Mouse (Mus musculus) ES-E14 (cell line): ENCODE data around the gene Bcl3. TPM values are rescaled to one million over a fixed set of nuclear protein-coding genes. Genes with fewer than 3 reads are reported as not detected.

Source experiments
- DNase-seq: peaks from one replicate; pipeline ENCODE4 v3.0.0-alpha.2; 2013; ENCODE audit warnings: low read depth, low spot score
- H3K27ac ChIP-seq: 2 replicates; pipeline ENCODE4 v1.5.1; 2012; ENCODE audit warnings: low read depth, mild to moderate bottlenecking, low read length, moderate library complexity, mixed read lengths; ENCODE audit not compliant: poor library complexity, insufficient read depth, severe bottlenecking
- H3K36me3 ChIP-seq: 2 replicates; pipeline ENCODE4 v1.6.1; 2012; ENCODE audit warnings: mild to moderate bottlenecking, low read length, moderate library complexity, mixed read lengths; ENCODE audit not compliant: control insufficient read depth, poor library complexity, insufficient read depth, severe bottlenecking
- H3K4me1 ChIP-seq, 2 experiments: fragments of 150-350 bp in 1 of 2; sonication (generic) in 1 of 2; 2 replicates each; pipeline ENCODE4 v1.6.1; 2012; ENCODE audit warnings: low read length in 2 of 2, mild to moderate bottlenecking in 1 of 2, mixed read lengths in 1 of 2; ENCODE audit not compliant: control insufficient read depth in 2 of 2, insufficient read depth in 2 of 2, poor library complexity in 1 of 2
- H3K4me3 ChIP-seq, 2 experiments: fragments of 150-350 bp in 1 of 2; sonication (generic) in 1 of 2; 2 replicates each; pipeline ENCODE4 v1.5.1; 2012; ENCODE audit warnings: low read length in 2 of 2, low read depth in 1 of 2, mild to moderate bottlenecking in 1 of 2, mixed read lengths in 1 of 2; ENCODE audit not compliant: insufficient read depth in 1 of 2, poor library complexity in 1 of 2, severe bottlenecking in 1 of 2
- H3K9ac ChIP-seq: 2 replicates; pipeline ENCODE4 v1.6.1; 2012; ENCODE audit warnings: low read depth, mild to moderate bottlenecking, low read length, mixed read lengths; ENCODE audit not compliant: poor library complexity, insufficient read depth, severe bottlenecking
- H3K9me3 ChIP-seq: fragments of 150-350 bp; sonication (generic); 2 replicates; pipeline ENCODE4 v1.6.1; 2012; ENCODE audit warnings: low read depth, mild to moderate bottlenecking, low read length; ENCODE audit not compliant: control insufficient read depth, insufficient read depth
- CHD2 ChIP-seq: IDR thresholded peaks from 2 replicates; pipeline ENCODE4 v1.6.1; 2014; ENCODE audit warnings: mild to moderate bottlenecking, low read depth, low read length, inconsistent platforms
- HCFC1 ChIP-seq: IDR thresholded peaks from 2 replicates; pipeline ENCODE4 v1.6.1; 2012; ENCODE audit warnings: low read length, inconsistent platforms, borderline replicate concordance; ENCODE audit not compliant: insufficient read depth
- MAFK ChIP-seq: IDR thresholded peaks from 2 replicates; pipeline ENCODE4 v1.6.1; 2014; ENCODE audit warnings: mild to moderate bottlenecking, low read depth, low read length, inconsistent platforms; ENCODE audit not compliant: insufficient read depth
- ZC3H11A ChIP-seq: IDR thresholded peaks from 2 replicates; pipeline ENCODE4 v1.6.1; 2012; ENCODE audit warnings: low read depth, mild to moderate bottlenecking, inconsistent platforms, low read length, borderline replicate concordance
- ZNF384 ChIP-seq: IDR thresholded peaks from 2 replicates; pipeline ENCODE4 v1.6.1; 2012; ENCODE audit warnings: low read depth, low read length, inconsistent platforms
- in situ Hi-C, 2 experiments: fragments of 600-800 bp; cut with MboI; formaldehyde crosslinking; loops; one replicate each; pipeline ENCODE4 v1.15.1; 2025; ENCODE audit warnings: low sequenced_read_pairs in 2 of 2, inconsistent platforms in 1 of 2; ENCODE audit not compliant: unreplicated experiment in 2 of 2
- total RNA-seq: library from RNA; depleted of rRNA; stranded (reverse); fragments of 300-350 nt; gene quantifications from 2 replicates; pipeline ENCODE4 v1.2.3, GENCODE M21; 2012

Gene Bcl3
- total RNA-seq, 1 experiment, result 14.3 TPM

DNA sequence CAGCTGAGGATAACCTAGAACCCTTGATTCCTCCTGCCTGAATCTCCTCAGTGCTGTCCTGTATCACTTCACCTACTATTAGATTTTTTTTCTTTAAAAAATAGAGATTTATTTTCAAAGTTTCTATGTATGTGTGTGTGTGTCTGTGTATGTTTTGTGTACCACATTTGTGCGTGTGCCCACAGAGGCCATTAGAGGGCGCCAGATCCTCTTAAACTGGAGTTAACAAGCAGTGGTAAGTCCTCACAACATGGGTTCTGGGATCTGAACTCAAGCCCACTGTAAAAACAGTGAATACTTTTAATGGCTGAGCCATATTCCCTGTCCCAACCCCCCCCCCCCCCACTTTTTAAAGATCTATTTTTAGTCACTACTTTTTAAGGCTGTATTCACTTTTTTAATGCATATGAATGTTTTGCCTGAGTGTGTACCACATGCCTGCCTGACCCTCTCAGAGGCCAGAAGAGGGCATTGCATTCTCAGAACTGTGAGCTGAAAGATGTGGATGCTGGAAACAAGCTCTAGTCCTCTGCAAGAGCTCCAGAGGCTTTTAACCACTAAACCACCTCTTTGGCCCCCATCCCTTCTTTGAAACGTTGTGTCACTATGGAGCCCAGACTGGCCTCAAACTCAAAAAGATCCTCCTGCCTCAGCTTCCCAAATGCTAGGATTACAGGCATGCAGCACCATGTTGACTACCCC lies 2.1 kb downstream of the Bcl3 start:
- no peak for DNase-seq
- H3K27ac ChIP-seq, result no peak overlapping the region
- H3K4me3 ChIP-seq, result no peak overlapping the region
- in situ Hi-C loops, result no loop called here
- H3K4me1 ChIP-seq, result peaks cover 9 to 25% of the 10 kb centered on the region in 2 experiments; a peak in 3 of 4 replicates
- peaks cover 6% of the 10 kb centered on the region; the same call in 1 of the 2 replicates for H3K36me3 ChIP-seq
- no peak overlapping the region; the same call in 1 of the 2 replicates for H3K9ac ChIP-seq
- no peaks in the 10 kb centered on the region for H3K9me3 ChIP-seq
- TF ChIP-seq HCFC1 (no peak), CHD2 (no peak), MAFK (no peak), ZNF384 (no peak), ZC3H11A (no peak)

DNA sequence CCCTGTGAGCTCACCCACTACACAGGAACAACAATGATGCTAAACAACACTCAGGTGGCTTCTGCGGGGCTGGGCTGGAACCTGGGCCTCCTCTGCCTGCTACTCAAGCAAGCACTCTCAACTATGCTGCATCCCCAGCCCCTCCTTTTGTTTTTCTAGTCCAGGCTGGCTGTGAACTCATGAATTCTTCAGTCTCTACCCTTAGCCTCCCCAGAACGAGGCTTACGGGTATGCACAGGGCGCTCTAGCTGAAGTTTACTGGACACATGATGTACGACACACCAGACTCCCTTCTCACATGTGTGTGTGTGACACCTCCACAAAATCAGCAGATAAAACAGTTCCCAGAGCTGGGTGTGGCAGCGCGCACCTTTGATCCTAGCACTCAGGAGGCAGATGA lies 3.7 kb downstream of the Bcl3 start:
- no peak for DNase-seq
- Histone ChIP-seq H3K9ac (peak overlapping the region; percentile 49; the same call in 1 of the 2 replicates), H3K27ac (peak overlapping the region; percentile 67; the same call in 1 of the 2 replicates), H3K4me3 (no peak overlapping the region), H3K9me3 (no peaks in the 10 kb centered on the region), H3K4me1 (peaks cover 9 to 32% of the 10 kb centered on the region in 2 experiments; a peak in 3 of 4 replicates), H3K36me3 (peaks cover 9% of the 10 kb centered on the region; the same call in 1 of the 2 replicates)
- TF ChIP-seq ZC3H11A (no peak), CHD2 (no peak), MAFK (no peak), ZNF384 (no peak), HCFC1 (no peak)
- in situ Hi-C loops, result loop anchor here in 1 of 2 experiments (10.0 kb wide), 1 partner anchor 64 kb away; the partner anchor contains the start of gene Nectin2

DNA sequence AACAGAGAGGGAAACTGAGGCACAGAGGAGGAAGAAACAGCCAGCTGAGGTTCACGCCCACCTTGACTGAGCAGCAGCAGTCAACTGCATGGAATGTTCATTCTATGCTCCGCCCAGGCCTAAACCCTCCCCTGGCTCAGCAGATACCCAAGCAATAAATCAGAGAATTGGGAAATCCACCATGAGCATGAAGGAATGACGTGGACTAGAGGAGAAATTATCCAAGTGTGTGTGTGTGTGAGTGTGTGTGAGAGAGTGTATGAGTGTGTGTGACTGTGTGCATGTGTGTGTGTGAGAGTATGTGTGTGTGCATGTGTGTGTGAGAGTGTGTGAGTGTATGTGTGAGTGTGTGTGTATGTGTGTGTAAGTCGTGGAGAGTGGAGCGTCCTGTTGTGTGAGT lies 4.1 kb downstream of the Bcl3 start:
- peak overlapping the region; percentile 94; the same call in 1 of the 2 replicates for H3K27ac ChIP-seq
- no peak overlapping the region for H3K4me3 ChIP-seq
- H3K9me3 ChIP-seq, result no peaks in the 10 kb centered on the region
- TF ChIP-seq ZC3H11A (no peak), CHD2 (no peak), MAFK (no peak), HCFC1 (no peak), ZNF384 (no peak)
- no peak overlapping the region for H3K9ac ChIP-seq
- H3K4me1 ChIP-seq, result peaks cover 9 to 30% of the 10 kb centered on the region in 2 experiments; a peak in 3 of 4 replicates
- DNase-seq, result no peak
- H3K36me3 ChIP-seq, result peaks cover 9% of the 10 kb centered on the region; the same call in 1 of the 2 replicates
- in situ Hi-C loops, result loop anchor here in 1 of 2 experiments (10.0 kb wide), 1 partner anchor 64 kb away; the partner anchor contains the start of gene Nectin2

DNA sequence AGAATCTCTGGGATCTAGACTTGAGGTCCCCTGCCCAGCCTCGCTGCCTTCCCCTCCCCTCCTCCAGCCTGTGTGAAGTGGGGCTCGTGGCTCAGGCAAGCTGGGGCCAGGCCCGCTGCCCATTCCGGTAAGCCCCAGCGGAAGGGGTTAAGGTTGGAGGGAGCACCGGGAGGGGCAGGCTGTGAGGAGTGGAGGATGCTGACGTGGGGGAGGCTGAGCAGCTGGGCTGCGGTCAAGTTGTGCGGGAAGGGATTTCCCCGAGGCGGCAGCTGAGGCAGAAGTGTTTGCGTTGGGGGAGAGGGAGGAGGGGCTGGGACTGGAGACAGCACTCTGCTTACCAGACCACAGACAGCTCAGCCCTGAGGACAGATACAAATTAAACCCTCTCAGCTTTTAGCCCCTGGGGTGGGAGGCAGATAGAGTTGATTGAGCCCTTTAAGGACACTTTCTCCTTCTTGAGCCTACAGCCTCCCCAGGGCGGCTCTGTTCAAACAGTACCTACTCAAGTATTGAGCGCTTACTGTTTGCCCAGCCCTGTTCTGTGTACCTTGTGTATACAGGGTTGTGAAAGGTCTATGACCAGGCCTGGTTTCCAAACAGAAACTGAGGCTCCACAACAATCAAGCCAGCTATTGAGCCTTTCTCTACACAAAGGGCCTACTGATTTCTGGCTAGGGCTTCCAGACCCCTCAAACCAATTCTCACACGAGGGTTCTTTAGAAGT lies 5.0 kb downstream of the Bcl3 start:
- DNase-seq, result peak; percentile 68
- TF ChIP-seq CHD2 (no peak), HCFC1 (no peak), ZNF384 (no peak), MAFK (no peak), ZC3H11A (no peak)
- Histone ChIP-seq H3K36me3 (peaks cover 9% of the 10 kb centered on the region; the same call in 1 of the 2 replicates), H3K27ac (peak overlapping the region; percentile 94), H3K9me3 (no peaks in the 10 kb centered on the region), H3K9ac (peak overlapping the region; percentile 81), H3K4me3 (peak overlapping the region; percentile 69 to 77), H3K4me1 (peaks cover 9 to 31% of the 10 kb centered on the region in 2 experiments; a peak in 3 of 4 replicates)
- in situ Hi-C loops, result loop anchor here in 1 of 2 experiments (10.0 kb wide), 1 partner anchor 63 kb away; the partner anchor contains the start of gene Nectin2
